Mouse (Mus musculus) embryonic fibroblast, embryonic 13.5 days (primary cell): ENCODE results near the gene Gpbar1.

ENCODE experiments used
- CTCF ChIP-seq: IDR thresholded peaks from 2 replicates; pipeline ENCODE4 v1.5.1; 2011; ENCODE audit warnings: mild to moderate bottlenecking, control low read depth, low read length, moderate library complexity, borderline replicate concordance; ENCODE audit not compliant: insufficient read depth
- POLR2A ChIP-seq: IDR thresholded peaks from 2 replicates; pipeline ENCODE4 v1.6.1; 2011; ENCODE audit warnings: low read depth, mild to moderate bottlenecking, control low read depth, low read length, moderate library complexity

DNA sequence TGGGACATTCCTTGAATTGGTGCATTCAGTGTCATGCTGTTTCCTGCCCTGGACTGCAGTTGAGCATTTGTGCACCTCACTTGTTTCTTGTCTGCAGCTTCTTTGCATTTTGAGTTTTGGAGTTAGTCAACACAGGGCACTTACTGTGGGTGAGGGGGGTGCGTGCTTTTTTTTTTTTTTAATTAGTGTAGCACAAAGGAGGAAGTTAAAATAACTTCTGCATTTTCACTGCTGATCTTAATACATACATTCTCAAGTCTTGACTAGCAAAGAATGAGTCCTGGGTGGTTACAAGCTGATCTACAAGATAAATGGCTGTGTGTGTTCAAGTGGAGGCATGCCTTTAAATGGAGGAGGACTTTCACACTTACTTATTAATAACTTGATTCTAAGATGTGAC lies 40.2 kb upstream of the Gpbar1 start:
- no peak for TF ChIP-seq CTCF
- no peak for TF ChIP-seq POLR2A
